Mouse (Mus musculus) brain, adult 2 months (tissue): ENCODE measurements at regions not wholly inside any gene's neighbourhood (a gene's known extent, or its start where the extent isn't known, plus 50 kb on each side); places are given as distances from the start of the nearest gene placed in this dataset.

Experiments
- DNase-seq: peaks from one replicate; pipeline ENCODE4 v3.0.0; 2011; ENCODE audit warnings: low read depth, low spot score

GRCm38 (mm10) chr13:83716711-83717171 is 212.9 kb downstream of the Mef2c start:
- peak; percentile 83 for DNase-seq

DNA sequence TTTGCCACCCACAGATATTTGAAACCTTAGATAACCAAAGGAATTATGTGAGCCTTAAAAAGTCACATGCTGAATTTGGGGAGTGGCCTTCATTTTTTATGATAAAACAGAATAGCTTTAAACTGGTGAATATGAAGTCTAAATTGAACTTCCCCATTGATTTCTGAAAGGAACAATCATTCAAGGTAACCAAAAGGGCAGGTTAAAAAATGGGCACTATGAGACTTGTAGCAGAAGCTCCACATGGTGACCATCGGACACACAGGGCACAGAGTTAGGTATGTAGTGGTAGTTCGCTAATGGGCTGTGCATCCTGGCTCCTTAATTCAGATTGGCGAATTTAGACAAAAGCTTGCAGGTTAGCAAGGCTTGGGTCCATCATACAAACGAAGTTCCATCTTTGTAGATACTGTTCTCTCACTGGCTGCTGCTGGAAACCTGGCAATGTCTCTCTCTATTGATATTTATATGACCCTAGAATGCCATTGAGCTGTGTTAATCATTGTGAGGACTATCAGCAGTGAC is 213.9 kb downstream of the Mef2c start:
- no peak for DNase-seq

GRCm38 (mm10) chr13:83718431-83719410 is 214.9 kb downstream of the Mef2c start:
- peak; percentile 77 for DNase-seq

- peak; percentile 75 for DNase-seq
Observed at GRCm38 (mm10) chr13:83719635-83720291, 215.9 kb downstream of the Mef2c start.

GRCm38 (mm10) chr13:83720352-83720751 is 216.5 kb downstream of the Mef2c start:
- DNase-seq: no peak

GRCm38 (mm10) chr13:83720883-83721371 is 217.1 kb downstream of the Mef2c start:
- peak; percentile 95 for DNase-seq

GRCm38 (mm10) chr13:83721563-83721962 is 217.7 kb downstream of the Mef2c start:
- no peak for DNase-seq

DNA sequence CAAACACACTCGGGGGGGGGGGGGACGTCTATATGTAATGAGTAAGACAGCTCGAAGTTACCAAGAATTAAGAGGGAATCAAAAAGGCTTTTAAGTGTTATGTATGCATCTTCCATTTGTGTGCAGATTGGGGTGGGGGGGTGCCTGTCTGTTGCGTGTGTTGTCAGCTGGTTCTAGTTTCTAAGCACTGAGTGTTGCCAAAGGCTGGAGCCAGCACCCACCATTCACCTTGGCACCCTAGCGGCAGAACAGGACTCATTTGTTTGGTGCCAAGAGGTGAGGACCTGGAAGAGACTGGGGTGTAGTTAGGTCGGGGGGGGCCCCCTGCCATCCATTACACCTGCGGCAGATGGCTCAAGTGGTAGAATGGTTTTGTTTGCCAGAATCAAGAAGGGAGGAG is 218.4 kb downstream of the Mef2c start:
- peak; percentile 97 for DNase-seq

DNA sequence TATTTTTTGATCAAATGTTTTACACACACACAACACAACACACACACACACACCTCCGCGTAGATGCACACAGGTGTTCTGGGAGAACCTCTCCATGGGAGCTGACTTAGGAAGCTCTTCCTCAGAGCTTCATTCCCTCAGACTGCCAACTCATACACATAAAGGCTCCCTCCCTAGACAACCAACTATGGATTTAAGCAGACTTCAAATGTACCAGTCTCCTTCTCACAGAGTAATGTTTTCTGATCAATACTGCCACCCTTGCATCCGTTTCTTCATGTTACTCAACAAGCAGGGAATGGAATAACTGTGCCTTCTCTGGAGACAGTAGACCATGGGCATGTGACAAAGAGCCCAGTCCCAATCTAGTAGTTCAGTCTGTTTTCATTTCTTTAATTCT is 219.0 kb downstream of the Mef2c start:
- DNase-seq: no peak

DNA sequence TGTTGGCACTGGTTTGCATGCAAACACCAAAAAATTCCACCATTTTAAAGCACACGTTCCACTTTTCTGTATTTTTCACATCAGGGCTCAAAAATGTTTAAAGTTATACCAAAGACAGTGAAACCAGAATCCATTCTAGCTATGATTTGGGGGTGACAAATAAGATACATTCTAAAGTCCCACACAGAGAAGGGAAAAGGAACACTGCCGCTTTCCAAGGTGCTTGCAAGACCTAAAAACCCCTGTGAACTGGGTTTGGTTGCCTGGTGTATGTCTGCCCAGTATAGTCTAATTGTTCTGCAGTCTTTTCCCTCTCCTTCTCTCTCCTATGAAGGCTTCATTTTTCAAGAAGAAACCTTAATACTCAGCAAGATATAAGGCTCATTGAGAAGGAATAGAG is 219.6 kb downstream of the Mef2c start:
- DNase-seq: no peak

DNA sequence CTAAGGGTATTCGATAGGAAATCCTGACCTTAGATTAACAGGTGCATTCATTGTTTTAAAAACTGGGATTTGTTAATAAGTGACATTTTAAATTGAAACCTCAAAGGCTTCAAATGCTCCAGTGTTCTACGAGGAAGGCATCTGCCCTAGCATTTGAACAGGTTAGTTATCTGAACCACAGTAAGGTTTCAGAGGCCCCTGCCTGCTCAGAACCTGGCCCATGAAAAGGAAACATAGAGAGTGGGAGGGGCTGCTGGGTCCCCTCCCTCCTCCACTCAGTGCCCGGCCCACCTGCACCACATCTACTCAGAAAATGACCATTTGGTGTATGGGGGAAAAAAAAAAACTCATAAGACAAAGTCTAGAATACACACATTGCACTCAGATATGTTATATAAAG is 220.4 kb downstream of the Mef2c start:
- no peak for DNase-seq

- peak; percentile 95 for DNase-seq
Observed at GRCm38 (mm10) chr13:83724995-83725394, 221.2 kb downstream of the Mef2c start.

DNA sequence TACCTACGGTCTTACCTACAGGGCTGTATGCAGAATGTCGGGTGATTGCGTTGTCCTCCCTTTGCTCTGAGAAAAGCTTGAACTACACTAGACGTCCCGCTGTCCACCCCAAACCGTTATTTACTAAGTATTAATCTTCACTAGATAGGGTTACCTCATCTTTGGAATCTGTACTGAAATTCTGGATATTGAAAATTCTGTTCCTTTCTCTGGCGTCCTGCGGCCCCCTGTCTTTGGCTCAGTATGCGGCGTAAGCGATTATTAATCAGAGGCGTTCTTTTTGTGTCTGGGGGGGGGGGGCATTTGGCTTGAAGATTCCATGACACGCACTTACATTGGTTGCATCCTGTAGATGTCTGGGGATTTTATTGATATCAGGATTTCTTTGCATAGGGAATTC is 222.0 kb downstream of the Mef2c start:
- DNase-seq: no peak

GRCm38 (mm10) chr13:83726346-83726975 is 222.6 kb downstream of the Mef2c start:
- DNase-seq: peak; percentile 32

DNA sequence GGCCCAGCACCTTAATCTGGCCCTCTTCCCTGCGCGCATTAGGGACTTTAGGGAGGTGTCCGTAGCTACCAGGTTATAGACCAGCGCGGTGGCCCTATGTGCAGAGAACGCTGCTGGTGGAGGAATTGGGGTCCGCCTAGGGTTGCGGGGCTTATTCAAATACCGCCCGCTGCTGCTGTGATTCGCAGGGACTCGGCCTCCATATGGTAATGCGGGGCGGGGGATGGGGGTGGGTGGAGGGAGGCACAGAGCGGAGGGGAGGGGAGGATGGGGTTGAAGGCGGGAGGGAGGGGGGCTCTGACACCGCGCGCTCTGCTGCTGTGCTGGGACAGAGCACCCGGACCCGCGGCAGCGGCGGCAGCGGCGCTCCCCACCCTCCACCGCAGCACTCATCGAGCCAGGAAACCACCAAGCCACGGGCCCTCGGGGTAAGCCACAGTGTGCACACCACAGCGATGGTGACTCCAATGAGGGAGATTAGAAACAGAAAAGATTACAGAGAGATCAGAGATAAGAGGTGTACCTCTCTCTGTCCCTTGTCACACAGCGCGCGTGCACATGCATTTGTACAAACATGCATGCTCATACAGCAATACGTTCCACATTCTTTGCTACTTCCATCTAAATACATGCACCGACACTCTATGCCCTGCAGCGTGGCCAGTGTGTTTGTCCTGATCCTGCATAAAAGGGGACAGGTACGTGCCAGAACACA is 223.4 kb downstream of the Mef2c start:
- DNase-seq: peak; percentile 82

DNA sequence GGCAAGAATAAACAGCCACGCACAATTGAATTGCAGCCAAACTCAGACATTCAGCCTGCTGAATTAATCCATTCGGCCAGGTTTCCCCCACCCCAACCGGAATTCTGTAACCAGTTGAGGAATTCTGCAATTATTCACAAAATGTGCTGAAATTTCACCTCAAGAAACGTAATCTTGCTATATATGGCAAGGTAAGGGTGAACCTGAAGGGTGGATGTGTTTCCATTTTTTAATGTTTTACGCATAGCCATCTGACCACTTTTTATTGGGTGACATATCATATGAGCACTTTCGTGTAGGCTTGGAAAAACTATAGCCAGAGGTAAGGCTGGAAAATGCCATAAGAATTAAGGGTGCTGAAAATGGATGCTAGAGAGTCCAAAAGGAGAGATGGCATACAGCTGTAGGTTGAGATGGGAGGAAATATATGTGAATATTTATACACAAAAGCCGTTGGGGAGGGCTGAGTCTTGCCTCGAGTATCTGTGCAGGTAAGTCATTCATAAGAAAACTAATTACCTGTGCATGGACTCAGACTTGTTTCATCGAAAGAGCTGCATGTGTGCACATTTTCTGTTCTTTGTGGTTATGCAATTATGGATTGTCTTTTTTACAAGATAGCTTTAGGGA is 224.0 kb downstream of the Mef2c start:
- DNase-seq: peak; percentile 80

GRCm38 (mm10) chr13:83728421-83729010 is 224.7 kb downstream of the Mef2c start:
- DNase-seq: no peak

DNA sequence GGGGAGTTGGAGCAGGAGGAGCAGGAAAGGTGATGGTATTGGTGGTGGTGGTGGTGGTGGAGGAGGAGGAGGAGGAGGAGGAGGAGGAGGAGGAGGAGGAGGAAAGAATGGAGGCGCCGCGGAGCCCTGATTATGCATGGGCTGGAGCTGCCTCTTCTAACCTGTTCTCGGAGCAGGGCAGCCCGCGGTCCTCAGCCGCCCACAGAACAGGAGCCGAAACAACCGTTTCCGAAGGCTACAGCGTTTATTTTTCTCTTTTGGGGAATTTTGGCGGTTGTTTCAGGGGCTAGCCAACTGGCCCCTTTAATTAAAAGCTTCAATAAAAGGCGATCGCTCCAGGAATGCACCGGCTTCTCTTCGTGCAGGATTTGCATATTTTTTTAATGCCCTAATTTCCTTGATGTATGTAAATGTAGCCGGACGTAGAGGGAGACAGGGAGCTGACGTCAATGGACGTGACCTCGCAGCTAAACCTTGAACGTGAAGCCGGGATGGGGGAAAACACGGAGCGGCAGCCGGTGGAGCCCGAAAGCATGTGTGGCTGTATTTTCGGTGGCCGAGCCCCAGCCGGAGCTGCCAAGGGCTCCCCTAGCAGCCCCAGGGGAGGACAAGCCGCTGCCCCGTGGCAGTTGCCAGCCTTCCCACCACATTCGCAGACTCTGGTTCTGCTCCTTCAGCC is 225.6 kb downstream of the Mef2c start:
- peak; percentile 98 for DNase-seq

DNA sequence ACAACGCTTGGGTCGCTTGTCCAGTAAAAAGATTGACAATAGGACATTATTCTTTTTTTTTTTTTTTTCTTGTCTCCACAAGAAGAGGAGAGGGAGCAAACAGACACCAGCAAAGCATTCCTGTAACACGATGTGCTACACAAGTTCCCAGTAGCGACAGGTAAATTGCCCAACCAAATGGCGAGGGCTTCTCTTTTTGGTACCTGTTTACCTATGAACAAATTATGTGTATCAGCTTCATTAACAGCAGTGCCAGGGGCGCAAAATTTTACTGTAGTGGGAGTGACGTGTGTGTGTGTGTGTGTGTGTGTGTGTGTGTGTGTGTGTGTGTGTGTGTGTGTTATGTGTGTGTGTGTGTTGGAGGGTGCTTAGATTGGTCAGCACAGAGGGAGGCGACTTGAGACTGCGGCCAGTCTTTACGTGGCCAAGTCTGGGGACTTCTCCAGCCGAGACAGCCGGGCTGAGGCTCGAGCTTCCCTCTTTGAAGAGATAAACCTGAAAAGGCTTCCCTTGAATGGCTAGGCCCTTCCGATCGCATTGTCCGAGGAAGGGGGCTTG is 226.4 kb downstream of the Mef2c start:
- DNase-seq: peak; percentile 80
